Mouse (Mus musculus) yolk sac, embryonic 10.5 days (tissue): ENCODE measurements around the gene Slc38a1.
"Not testable (repeated sequence)": the region's sequence is repeated elsewhere in the genome, so short reads cannot be mapped to it uniquely, and the experiment has no call there.

Source experiments
- DNase-seq: peaks from one replicate; pipeline ENCODE4 v3.0.0-alpha.2; 2017; ENCODE audit warnings: low spot score

Slc38a1 gene

GRCm38 (mm10) chr15:96658275-96658602 is 15.5 kb upstream of the Slc38a1 start:
- DNase-seq = no peak

- DNase-seq = no peak
These were observed 15.0 kb upstream of the Slc38a1 start for GRCm38 (mm10) chr15:96657576-96658274.

GRCm38 (mm10) chr15:96655514-96655913 is 12.8 kb upstream of the Slc38a1 start:
- DNase-seq = no peak

GRCm38 (mm10) chr15:96654714-96655113 is 12.0 kb upstream of the Slc38a1 start:
- no peak for DNase-seq

- no peak for DNase-seq
These were observed 10.3 kb upstream of the Slc38a1 start for GRCm38 (mm10) chr15:96653011-96653410.

- no peak for DNase-seq
These were observed 9.8 kb upstream of the Slc38a1 start for GRCm38 (mm10) chr15:96652531-96652930.

GRCm38 (mm10) chr15:96647376-96647775 is 4.7 kb upstream of the Slc38a1 start:
- DNase-seq = no peak

GRCm38 (mm10) chr15:96641821-96642435 is 785 bp downstream of the Slc38a1 start:
- DNase-seq = peak; percentile 52

GRCm38 (mm10) chr15:96641111-96641820 is 1.4 kb downstream of the Slc38a1 start:
- peak; percentile 73 for DNase-seq

GRCm38 (mm10) chr15:96640291-96640985 is 2.3 kb downstream of the Slc38a1 start:
- no peak for DNase-seq

GRCm38 (mm10) chr15:96639630-96640029 is 3.1 kb downstream of the Slc38a1 start:
- no peak for DNase-seq

- DNase-seq = no peak
These were observed 4.1 kb downstream of the Slc38a1 start for GRCm38 (mm10) chr15:96638656-96639055.

GRCm38 (mm10) chr15:96638173-96638572 is 4.5 kb downstream of the Slc38a1 start:
- no peak for DNase-seq

- peak; percentile 38 for DNase-seq
These were observed 7.9 kb downstream of the Slc38a1 start for GRCm38 (mm10) chr15:96634670-96635405.

GRCm38 (mm10) chr15:96632201-96632600 is 10.5 kb downstream of the Slc38a1 start:
- no peak for DNase-seq

- no peak for DNase-seq
These were observed 11.5 kb downstream of the Slc38a1 start for GRCm38 (mm10) chr15:96631107-96631718.

- no peak for DNase-seq
These were observed 14.5 kb downstream of the Slc38a1 start for GRCm38 (mm10) chr15:96628256-96628655.

GRCm38 (mm10) chr15:96626871-96627270 is 15.8 kb downstream of the Slc38a1 start:
- DNase-seq = no peak

- not testable (repeated sequence) for DNase-seq
These were observed 17.7 kb downstream of the Slc38a1 start for GRCm38 (mm10) chr15:96625012-96625411.

GRCm38 (mm10) chr15:96622376-96622775 is 20.3 kb downstream of the Slc38a1 start:
- no peak for DNase-seq

GRCm38 (mm10) chr15:96621686-96622085 is 21.0 kb downstream of the Slc38a1 start:
- peak; percentile 29 for DNase-seq
